Mouse (Mus musculus) stomach, postnatal 0 days (tissue): Measurements from ENCODE around the gene Hcrt.

Source experiments
- CTCF ChIP-seq: IDR thresholded peaks from 2 replicates; pipeline ENCODE4 v1.5.1; 2016; ENCODE audit warnings: antibody characterized with exemption, low read depth, mild to moderate bottlenecking, moderate library complexity
- EP300 ChIP-seq: optimal IDR thresholded peaks from 2 replicates; pipeline ENCODE3; 2016; ENCODE audit warnings: antibody characterized with exemption

DNA sequence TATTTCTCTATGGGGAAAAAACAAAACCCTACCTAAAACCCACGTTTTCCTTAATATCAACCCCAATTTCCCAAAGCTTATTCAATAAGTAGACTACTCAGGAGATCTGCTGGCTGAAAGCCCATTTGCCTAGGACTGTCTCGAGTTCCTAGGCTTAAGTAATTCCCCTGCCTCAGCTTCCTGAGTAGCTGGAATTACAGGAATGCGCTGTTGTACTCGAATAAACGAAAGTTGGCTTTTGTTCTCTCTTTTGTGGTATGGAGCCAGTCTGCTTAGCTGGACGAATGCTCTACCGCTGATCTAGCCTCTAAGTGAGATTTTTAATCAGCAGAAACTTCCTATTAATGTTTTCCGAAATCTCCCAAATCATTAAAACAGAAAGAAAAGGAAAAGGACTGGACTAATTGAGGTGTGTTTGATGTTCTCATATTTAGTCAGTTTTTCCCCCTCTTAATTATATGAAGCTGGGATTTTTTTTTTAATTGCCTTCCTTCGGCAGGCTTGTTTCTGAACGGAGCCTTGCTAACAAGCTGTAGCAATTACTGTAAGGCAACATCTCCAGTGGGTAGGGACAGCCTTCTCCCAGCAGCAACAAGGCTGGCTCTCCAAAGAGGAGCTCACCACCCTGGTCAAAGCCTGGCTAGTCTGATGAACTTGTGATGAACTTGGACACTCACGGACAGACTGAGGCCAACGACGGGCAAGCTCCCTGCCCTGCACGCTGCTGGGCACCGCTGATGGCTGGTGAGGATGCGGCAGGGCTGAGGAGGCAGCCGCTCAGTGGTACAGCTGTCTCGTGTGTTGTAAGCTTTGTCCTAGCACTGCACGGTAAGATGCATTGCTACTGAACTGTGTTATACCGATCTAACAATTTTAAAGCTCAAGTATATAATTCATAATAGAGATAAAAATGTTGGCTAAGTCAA lies 43.9 kb upstream of the Hcrt start:
- TF ChIP-seq CTCF (no peak), EP300 (no peak)
